Mouse (Mus musculus): ENCODE measurements at regions not wholly inside any gene's neighbourhood (a gene's known extent, or its start where the extent isn't known, plus 50 kb on each side); places are given as distances from the start of the nearest gene placed in this dataset.

GRCm38 (mm10) chr10:24365369-24365768 is 142.1 kb downstream of the Moxd1 start:
- Histone ChIP-seq H3K4me2 (ENCODE audit: insufficient read depth, low read depth, poor library complexity, severe bottlenecking) (no peak overlapping the region), H3K79me2 (replicated peaks; ENCODE audit: control insufficient read depth, extremely low read depth, insufficient read depth, poor library complexity, severe bottlenecking) (no peaks in the 10 kb centered on the region), H3K27me3 (replicated peaks) (no peaks in the 10 kb centered on the region), H3K4me1 (ENCODE audit: control insufficient read depth in 1 of 2, insufficient read depth in 2 of 2) (no peaks in the 10 kb centered on the region), H3K36me3 (replicated peaks in 1 of 2; ENCODE audit: control insufficient read depth in 1 of 2, insufficient read depth in 1 of 2, low read length in 1 of 2) (no peaks in the 10 kb centered on the region), H3K9me3 (replicated peaks; ENCODE audit: low read length) (no peaks in the 10 kb centered on the region), H3K4me3 (replicated peaks in 1 of 3; ENCODE audit: low read depth in 2 of 3, low read length in 2 of 3, poor library complexity in 1 of 3) (no peak overlapping the region), H3K27ac (ENCODE audit: insufficient read depth, low read depth) (no peak overlapping the region), H3K9ac (ENCODE audit: insufficient read depth, low read depth) (no peak overlapping the region)
- in situ Hi-C loops (cut with MboI; ENCODE audit: low pct_ligation_motif_present, low pct_unique_long_range_greater_than_20kb, low sequenced_read_pairs) (no loop called here), dilution Hi-C loops (cut with MboI; ENCODE audit: extremely low pct_ligation_motif_present, extremely low pct_unique_long_range_greater_than_20kb, low sequenced_read_pairs) (no loop called here)
- TF ChIP-seq ETS1 (conservative IDR thresholded peaks at IDR 0.05; ENCODE audit: low read depth, low read length) (no peak), ZKSCAN1 (IDR thresholded peaks at IDR 0.05; ENCODE audit: borderline replicate concordance, low read depth, low read length) (no peak), IRF4 (IDR thresholded peaks at IDR 0.05; ENCODE audit: low read depth, low read length) (no peak), JUN (IDR thresholded peaks at IDR 0.05; ENCODE audit: insufficient read depth, low read depth, low read length) (no peak), HCFC1 (IDR thresholded peaks at IDR 0.05; ENCODE audit: low read depth, low read length) (no peak), TCF12 (IDR thresholded peaks at IDR 0.05; ENCODE audit: low read depth, low read length) (no peak), MYC (IDR thresholded peaks at IDR 0.05; ENCODE audit: low read depth, low read length) (no peak), MXI1 (IDR thresholded peaks at IDR 0.05; ENCODE audit: low read depth, low read length) (no peak), EP300 (IDR thresholded peaks at IDR 0.05; ENCODE audit: low read length) (no peak), ELF1 (IDR thresholded peaks at IDR 0.05; ENCODE audit: low read depth, low read length) (no peak), KAT2A (IDR thresholded peaks at IDR 0.05; ENCODE audit: insufficient replicate concordance, low read length) (no peak), USF1 (IDR thresholded peaks at IDR 0.05; ENCODE audit: low read depth, low read length) (no peak), USF2 (conservative IDR thresholded peaks at IDR 0.05; ENCODE audit: low read depth, low read length) (no peak), MAFK (IDR thresholded peaks at IDR 0.05; ENCODE audit: insufficient replicate concordance, low read length) (no peak), UBTF (IDR thresholded peaks at IDR 0.05; ENCODE audit: low read depth, low read length) (no peak), CTCF (conservative IDR thresholded peaks at IDR 0.05 in 1 of 2, IDR thresholded peaks at IDR 0.05 in 1 of 2; ENCODE audit: low read depth in 2 of 2, low read length in 2 of 2) (no peak), MAZ (IDR thresholded peaks at IDR 0.05; ENCODE audit: low read depth, low read length) (no peak)
- DNase-seq (ENCODE audit: extremely low read depth): no peak

GRCm38 (mm10) chr10:24367010-24367409 is 143.7 kb downstream of the Moxd1 start:
- Histone ChIP-seq H3K4me1 (ENCODE audit: control insufficient read depth in 1 of 2, insufficient read depth in 2 of 2) (no peaks in the 10 kb centered on the region), H3K36me3 (replicated peaks in 1 of 2; ENCODE audit: control insufficient read depth in 1 of 2, insufficient read depth in 1 of 2, low read length in 1 of 2) (no peaks in the 10 kb centered on the region), H3K9me3 (replicated peaks; ENCODE audit: low read length) (no peaks in the 10 kb centered on the region), H3K9ac (ENCODE audit: insufficient read depth, low read depth) (no peak overlapping the region), H3K27ac (ENCODE audit: insufficient read depth, low read depth) (no peak overlapping the region), H3K27me3 (replicated peaks) (no peaks in the 10 kb centered on the region), H3K4me3 (replicated peaks in 1 of 3; ENCODE audit: low read depth in 2 of 3, low read length in 2 of 3, poor library complexity in 1 of 3) (no peak overlapping the region), H3K4me2 (ENCODE audit: insufficient read depth, low read depth, poor library complexity, severe bottlenecking) (no peak overlapping the region), H3K79me2 (replicated peaks; ENCODE audit: control insufficient read depth, extremely low read depth, insufficient read depth, poor library complexity, severe bottlenecking) (no peaks in the 10 kb centered on the region)
- TF ChIP-seq TCF12 (IDR thresholded peaks at IDR 0.05; ENCODE audit: low read depth, low read length) (no peak), ELF1 (IDR thresholded peaks at IDR 0.05; ENCODE audit: low read depth, low read length) (no peak), MXI1 (IDR thresholded peaks at IDR 0.05; ENCODE audit: low read depth, low read length) (no peak), NRF1 (IDR thresholded peaks at IDR 0.05; ENCODE audit: low read depth, low read length) (no peak), USF2 (conservative IDR thresholded peaks at IDR 0.05; ENCODE audit: low read depth, low read length) (no peak), RAD21 (IDR thresholded peaks at IDR 0.05; ENCODE audit: low read depth, low read length) (no peak), SIN3A (IDR thresholded peaks at IDR 0.05; ENCODE audit: low read length) (no peak), IRF4 (IDR thresholded peaks at IDR 0.05; ENCODE audit: low read depth, low read length) (no peak), ETS1 (conservative IDR thresholded peaks at IDR 0.05; ENCODE audit: low read depth, low read length) (no peak), MAX (IDR thresholded peaks at IDR 0.05; ENCODE audit: low read length) (no peak), GABPA (IDR thresholded peaks at IDR 0.05; ENCODE audit: insufficient replicate concordance, low read depth, low read length) (no peak)
- in situ Hi-C loops (cut with MboI; ENCODE audit: low pct_ligation_motif_present, low pct_unique_long_range_greater_than_20kb, low sequenced_read_pairs) (no loop called here), dilution Hi-C loops (cut with MboI; ENCODE audit: extremely low pct_ligation_motif_present, extremely low pct_unique_long_range_greater_than_20kb, low sequenced_read_pairs) (no loop called here)
- no peak for DNase-seq (ENCODE audit: extremely low read depth)

All from CH12.LX (cell line).